In genomic region chr7:3219370-3219769, GRCm38 (mm10) we compare ENCODE assay signal across 30 mouse cellular contexts. TPM values are rescaled to one million over a fixed set of nuclear protein-coding genes. Genes with fewer than 3 reads are reported as not detected.
A peak's percentile ranks its signal among the peaks of the same experiment; 100 is the strongest.
DNase-seq lines count a peak whose midpoint lies in the region; ATAC-seq and TF ChIP-seq lines count a peak whose summit lies in the region.
"Had no signal": no experiment of that assay in that cellular context is flagged by ENCODE, and none has a peak within 500 bp of the region (broad histone marks: within the 10 kb centered on the region; RNA-seq: fewer than 3 reads in every experiment).

No protein-coding gene starts in this region.

- H3K27ac ChIP-seq in limb, embryonic 11.5 days (replicated peaks; ENCODE audit: low read depth, low read length): no peak overlapping the region
- no peak overlapping the region for H3K27ac ChIP-seq in limb, embryonic 10.5 days
- H3K27ac ChIP-seq in ES-Bruce4 (ENCODE audit: insufficient read depth, low read length): peak overlapping the region; percentile 98
- no peak overlapping the region for H3K27ac ChIP-seq in intestine, embryonic 16.5 days (ENCODE audit: low read length)
- H3K27ac ChIP-seq: forebrain, embryonic 10.5 days; forebrain, embryonic 13.5 days; heart, adult 2 months; heart, embryonic 10.5 days; heart, embryonic 13.5 days; hindbrain, embryonic 12.5 days; hindbrain, embryonic 15.5 days; intestine, embryonic 15.5 days had no signal

- H3K9ac ChIP-seq in limb, embryonic 11.5 days (ENCODE audit: low read length): no peak overlapping the region
- peak overlapping the region; percentile 97 for H3K9ac ChIP-seq in ES-Bruce4 (ENCODE audit: low read depth, poor library complexity, severe bottlenecking)
- H3K9ac ChIP-seq in intestine, embryonic 16.5 days (ENCODE audit: low read depth, low read length): no peak overlapping the region
- H3K9ac ChIP-seq: forebrain, embryonic 13.5 days; heart, embryonic 13.5 days; hindbrain, embryonic 12.5 days; hindbrain, embryonic 15.5 days; intestine, embryonic 15.5 days had no signal

- 37% methylated on average over 17 of the region's 17 CpGs for WGBS in limb, embryonic 11.5 days
- 38% methylated on average over 17 of the region's 17 CpGs for WGBS in limb, embryonic 10.5 days
- WGBS in intestine, embryonic 16.5 days: 35% methylated on average over 17 of the region's 17 CpGs

- ATAC-seq in limb, embryonic 11.5 days (ENCODE audit: insufficient number of reproducible peaks, low FRiP score, low TSS enrichment, low read depth): no peak
- ATAC-seq in intestine, embryonic 16.5 days: no peak
- ATAC-seq: forebrain, embryonic 13.5 days; forebrain, embryonic 16.5 days; intestine, embryonic 15.5 days had no signal

- H3K4me1 ChIP-seq in limb, embryonic 11.5 days (ENCODE audit: control insufficient read depth, insufficient read depth, low read length): no peaks in the 10 kb centered on the region
- no peaks in the 10 kb centered on the region for H3K4me1 ChIP-seq in limb, embryonic 10.5 days
- H3K4me1 ChIP-seq in ES-Bruce4 (ENCODE audit: control insufficient read depth, insufficient read depth, low read length): peaks cover 1% of the 10 kb centered on the region
- H3K4me1 ChIP-seq in intestine, embryonic 16.5 days (ENCODE audit: control insufficient read depth, insufficient read depth, low read length): no peaks in the 10 kb centered on the region
- H3K4me1 ChIP-seq: forebrain, embryonic 10.5 days; forebrain, embryonic 13.5 days; heart, embryonic 13.5 days; hindbrain, embryonic 12.5 days; hindbrain, embryonic 15.5 days; intestine, embryonic 15.5 days had no signal

- no peaks in the 10 kb centered on the region for H3K9me3 ChIP-seq in limb, embryonic 11.5 days (ENCODE audit: control insufficient read depth, low read length)
- no peaks in the 10 kb centered on the region for H3K9me3 ChIP-seq in limb, embryonic 10.5 days (replicated peaks)
- H3K9me3 ChIP-seq in ES-Bruce4 (replicated peaks; ENCODE audit: control insufficient read depth, insufficient read depth, low read length, poor library complexity, severe bottlenecking): no peaks in the 10 kb centered on the region
- H3K9me3 ChIP-seq in intestine, embryonic 16.5 days (ENCODE audit: control insufficient read depth, low read length): no peaks in the 10 kb centered on the region
- H3K9me3 ChIP-seq: forebrain, embryonic 10.5 days; forebrain, embryonic 13.5 days; heart, embryonic 10.5 days; heart, embryonic 13.5 days; hindbrain, embryonic 12.5 days; hindbrain, embryonic 15.5 days; intestine, embryonic 15.5 days had no signal

- TF ChIP-seq EP300 in ES-Bruce4 (IDR thresholded peaks at IDR 0.05; ENCODE audit: insufficient read depth, low read depth, low read length): 0 out of 2 replicates have a peak, but pooled peaks have one; percentile 5

- peak; percentile 23 for DNase-seq in limb, embryonic 11.5 days (ENCODE audit: low spot score)
- no peak for DNase-seq in limb, embryonic 10.5 days (ENCODE audit: low spot score)
- DNase-seq in R1 (ENCODE audit: low read depth, low spot score): peak; percentile 87
- DNase-seq in yolk sac, embryonic 10.5 days (ENCODE audit: low spot score): peak; percentile 57
- DNase-seq in embryo, embryonic 10 days (ENCODE audit: low spot score): no peak
- DNase-seq: adrenal gland, postnatal 10 days; adrenal gland, postnatal 36 days; B cell, adult 2 months; cerebellum, adult 18-20 months; cerebellum, adult 9-11 months; cerebellum, postnatal 25 days; embryo, embryonic 11 days; gastrocnemius, postnatal 10 days; gastrocnemius, postnatal 36 days; heart, adult 2 months; heart, postnatal 14 days; heart, postnatal 4 days had no signal

- TF ChIP-seq POLR2A in ES-Bruce4 (IDR thresholded peaks at IDR 0.05; ENCODE audit: insufficient read depth, low read length): peak; percentile 1

- no peak overlapping the region for H3K4me3 ChIP-seq in limb, embryonic 11.5 days (ENCODE audit: low read depth, low read length)
- H3K4me3 ChIP-seq in limb, embryonic 10.5 days: no peak overlapping the region
- H3K4me3 ChIP-seq in ES-Bruce4 (ENCODE audit: low read depth, low read length): peak overlapping the region; percentile 98
- no peak overlapping the region for H3K4me3 ChIP-seq in intestine, embryonic 16.5 days (ENCODE audit: low read length)
- H3K4me3 ChIP-seq: forebrain, embryonic 10.5 days; forebrain, embryonic 13.5 days; heart, adult 2 months; heart, embryonic 13.5 days; hindbrain, embryonic 12.5 days; hindbrain, embryonic 15.5 days; intestine, embryonic 15.5 days had no signal

- no peak for TF ChIP-seq CTCF in ES-Bruce4 (IDR thresholded peaks at IDR 0.05; ENCODE audit: low read depth, low read length)

- H3K4me2 ChIP-seq in limb, embryonic 11.5 days (ENCODE audit: low read depth, severe bottlenecking): no peak overlapping the region
- no peak overlapping the region for H3K4me2 ChIP-seq in intestine, embryonic 16.5 days (ENCODE audit: low read depth, low read length)
- H3K4me2 ChIP-seq: forebrain, embryonic 13.5 days; heart, embryonic 13.5 days; hindbrain, embryonic 12.5 days; hindbrain, embryonic 15.5 days; intestine, embryonic 15.5 days had no signal

- H3K27me3 ChIP-seq in limb, embryonic 11.5 days (ENCODE audit: control insufficient read depth, insufficient read depth, low read length): peaks cover 25% of the 10 kb centered on the region
- H3K27me3 ChIP-seq in limb, embryonic 10.5 days (ENCODE audit: low read depth, poor library complexity, severe bottlenecking): peaks cover 33% of the 10 kb centered on the region
- no peaks in the 10 kb centered on the region for H3K27me3 ChIP-seq in ES-Bruce4 (ENCODE audit: control insufficient read depth, insufficient read depth, low read length, poor library complexity, severe bottlenecking)
- peaks cover 16% of the 10 kb centered on the region; the same call in 1 of the 2 replicates for H3K27me3 ChIP-seq in intestine, embryonic 16.5 days (replicated peaks; ENCODE audit: control insufficient read depth, insufficient read depth, low read length)
- H3K27me3 ChIP-seq: CH12.LX had no signal

- H3K36me3 ChIP-seq in limb, embryonic 11.5 days (ENCODE audit: control insufficient read depth, insufficient read depth, low read length): no peaks in the 10 kb centered on the region
- no peaks in the 10 kb centered on the region for H3K36me3 ChIP-seq in limb, embryonic 10.5 days
- peaks cover 31% of the 10 kb centered on the region for H3K36me3 ChIP-seq in ES-Bruce4 (ENCODE audit: control insufficient read depth, insufficient read depth, low read length, poor library complexity, severe bottlenecking)
- no peaks in the 10 kb centered on the region for H3K36me3 ChIP-seq in intestine, embryonic 16.5 days (ENCODE audit: control insufficient read depth, insufficient read depth, low read length)
- H3K36me3 ChIP-seq: forebrain, embryonic 10.5 days; heart, embryonic 10.5 days; heart, embryonic 13.5 days; hindbrain, embryonic 12.5 days; hindbrain, embryonic 15.5 days; intestine, embryonic 15.5 days had no signal

RNA-seq across cellular contexts. Expression of gene Nlrp12, which starts 30.2 kb away (rescaled TPM):
- not detected in 2 replicates for polyA plus RNA-seq in limb, embryonic 11.5 days (2014; fragmentation: Nextera tagmentation; extraction: Ambion mirVana)
- polyA plus RNA-seq in limb, embryonic 10.5 days (2016; fragmentation: Nextera tagmentation; extraction: Ambion mirVana): not detected in 2 replicates
- 0.20 TPM in 1 of 2 replicates, not detected in the other for polyA plus RNA-seq in ES-Bruce4 (2011; ENCODE audit: insufficient read depth, insufficient read length, low read depth, missing spikeins)
- 0.01 TPM in 1 of 2 replicates, not detected in the other for polyA plus RNA-seq in intestine, embryonic 16.5 days (2015; fragmentation: Nextera tagmentation; extraction: Ambion mirVana)
- polyA plus RNA-seq: embryonic facial prominence, embryonic 11.5 days; forebrain, embryonic 10.5 days; forebrain, embryonic 13.5 days; forebrain, embryonic 16.5 days; heart, embryonic 10.5 days; heart, embryonic 13.5 days; heart, embryonic 16.5 days; hindbrain, embryonic 12.5 days; intestine, embryonic 15.5 days had no signal

RNA-seq across cellular contexts. Expression of gene AU018091, which starts 50.4 kb away (rescaled TPM):
- 0.21 and 0.27 TPM in 2 replicates for polyA plus RNA-seq in limb, embryonic 11.5 days (2014; fragmentation: Nextera tagmentation; extraction: Ambion mirVana)
- 0.25 and 0.28 TPM in 2 replicates for polyA plus RNA-seq in limb, embryonic 10.5 days (2016; fragmentation: Nextera tagmentation; extraction: Ambion mirVana)
- polyA plus RNA-seq in ES-Bruce4 (2011; ENCODE audit: insufficient read depth, insufficient read length, low read depth, missing spikeins): 64.8 and 68.3 TPM in 2 replicates
- not detected in 2 replicates for polyA plus RNA-seq in intestine, embryonic 16.5 days (2015; fragmentation: Nextera tagmentation; extraction: Ambion mirVana)
- polyA plus RNA-seq: forebrain, embryonic 13.5 days; forebrain, embryonic 16.5 days; heart, adult 2 months; heart, embryonic 13.5 days; heart, embryonic 16.5 days; hindbrain, embryonic 15.5 days; intestine, embryonic 15.5 days had no signal

Comparison
In these comparisons a context has a peak if more than half of its experiments do, and no peak if none do; other contexts are left out.
1. DNase-seq: peak in limb, embryonic 11.5 days (single experiment), R1 (single experiment) and yolk sac, embryonic 10.5 days (single experiment); none in limb, embryonic 10.5 days (single experiment) and embryo, embryonic 10 days (single experiment).
2. RNA of gene AU018091, which starts 50.4 kb away (polyA plus RNA-seq): 64.8 to 68.3 TPM in ES-Bruce4; 0.21 to 0.27 TPM in limb, embryonic 11.5 days, 0.25 to 0.28 TPM in limb, embryonic 10.5 days and not detected in intestine, embryonic 16.5 days; every median in the first group is over 10 times any median in the second.